In genomic region chr16:58751314-58751713, GRCm38 (mm10) we compare ENCODE assay signal across 11 mouse cellular contexts. TPM values are rescaled to one million over a fixed set of nuclear protein-coding genes. Genes with fewer than 3 reads are reported as not detected.
DNase-seq lines count a peak whose midpoint lies in the region; ATAC-seq lines count a peak whose summit lies in the region.
"Had no signal": no experiment of that assay in that cellular context is flagged by ENCODE, and none has a peak within 500 bp of the region (broad histone marks: within the 10 kb centered on the region; RNA-seq: fewer than 3 reads in every experiment).

No protein-coding gene starts in this region.

- no peak for DNase-seq in frontal cortex, postnatal 14 days (ENCODE audit: low spot score in 2 of 2)
- peak; percentile 10 for DNase-seq in lung, postnatal 36 days
- DNase-seq in lung, postnatal 25 days (ENCODE audit: low spot score), result no peak
- DNase-seq in yolk sac, embryonic 10.5 days (ENCODE audit: low spot score), result peak; percentile 13
- no peak for DNase-seq in right cerebral cortex, postnatal 25 days
- DNase-seq in gastrocnemius, adult 18-20 months (ENCODE audit: low spot score), result no peak
- DNase-seq: thymus, adult 2 months had no signal

- peak; percentile 94 for ATAC-seq in frontal cortex, adult (ENCODE audit: low TSS enrichment)
- 0 out of 2 replicates have a peak, but pooled peaks have one; percentile 46 for ATAC-seq in erythroblast, adult 5-6 weeks (replicated peaks; ENCODE audit: low FRiP score, poor library complexity, severe bottlenecking)

RNA-seq across cellular contexts. Expression of gene Olfr172, which starts 11.7 kb away (rescaled TPM):
- total RNA-seq in erythroblast, adult 5-6 weeks (2015; ENCODE audit: low replicate concordance), result not detected in 2 replicates
- total RNA-seq in erythroblast, adult 5-6 weeks (2017; ENCODE audit: low replicate concordance), result not detected in 2 replicates
- not detected for total RNA-seq in gastrocnemius, adult 18-20 months (2021)
- total RNA-seq: ES-E14; gastrocnemius, adult 8-10 months had no signal

RNA-seq across cellular contexts. Expression of gene Cldnd1, which starts 23.6 kb away (rescaled TPM):
- 8.6 and 11.9 TPM in 2 replicates for total RNA-seq in erythroblast, adult 5-6 weeks (2015; ENCODE audit: low replicate concordance)
- 6.2 and 10.3 TPM in 2 replicates for total RNA-seq in erythroblast, adult 5-6 weeks (2017; ENCODE audit: low replicate concordance)
- 10 to 100 TPM; 56.8 to 66.4 TPM for total RNA-seq in gastrocnemius, adult 18-20 months (2021)

RNA-seq across cellular contexts. Expression of gene Gpr15, which starts 32.4 kb away (rescaled TPM):
- total RNA-seq in erythroblast, adult 5-6 weeks (2015; ENCODE audit: low replicate concordance), result not detected in 2 replicates
- total RNA-seq in erythroblast, adult 5-6 weeks (2017; ENCODE audit: low replicate concordance), result not detected in 2 replicates
- not detected for total RNA-seq in gastrocnemius, adult 18-20 months (2021)
- total RNA-seq: ES-E14; gastrocnemius, adult 8-10 months had no signal

RNA-seq across cellular contexts. Expression of gene Olfr173, which starts 48.8 kb away (rescaled TPM):
- total RNA-seq in erythroblast, adult 5-6 weeks (2015; ENCODE audit: low replicate concordance), result not detected in 2 replicates
- total RNA-seq in erythroblast, adult 5-6 weeks (2017; ENCODE audit: low replicate concordance), result not detected in 2 replicates
- not detected for total RNA-seq in gastrocnemius, adult 18-20 months (2021)
- total RNA-seq: ES-E14; gastrocnemius, adult 8-10 months had no signal

Comparison
In these comparisons a context has a peak if more than half of its experiments do, and no peak if none do; other contexts are left out.
1. DNase-seq: peak in lung, postnatal 36 days (single experiment) and yolk sac, embryonic 10.5 days (single experiment); none in frontal cortex, postnatal 14 days (0 of 2), lung, postnatal 25 days (single experiment), right cerebral cortex, postnatal 25 days (single experiment) and gastrocnemius, adult 18-20 months (single experiment).
2. RNA of gene Cldnd1, which starts 23.6 kb away (total RNA-seq): 56.8 to 66.4 TPM in gastrocnemius, adult 18-20 months; 6.2 to 11.9 TPM in erythroblast, adult 5-6 weeks; every median in the first group is over 4 times any median in the second.